Mouse (Mus musculus): Measurements from ENCODE around the gene Cfap298. TPM values are rescaled to one million over a fixed set of nuclear protein-coding genes. Genes with fewer than 3 reads are reported as not detected.

The Cfap298 gene
- polyA plus RNA-seq (2012; ENCODE audit: low replicate concordance): 33.1 and 44.2 TPM in 2 replicates

GRCm38 (mm10) chr16:90934687-90935328 is at the start of gene Cfap298:
TSS of gene Cfap298 (minus strand) at chr16:90935114.

Other genes with a start within 250 kb of the Cfap298 start
- 16.3 and 29.0 TPM in 2 replicates for gene Mis18a, start 207.7 kb downstream of the Cfap298 start, polyA plus RNA-seq (2012; ENCODE audit: low replicate concordance)
- 2.0 and 3.8 TPM in 2 replicates for gene Mrap, start 196.9 kb downstream of the Cfap298 start, polyA plus RNA-seq (2012; ENCODE audit: low replicate concordance)
- 5.4 and 10.6 TPM in 2 replicates for gene Urb1, start 124.7 kb downstream of the Cfap298 start, polyA plus RNA-seq (2012; ENCODE audit: low replicate concordance)
- 0.63 and 1.5 TPM in 2 replicates for gene Eva1c, start 108.4 kb downstream of the Cfap298 start, polyA plus RNA-seq (2012; ENCODE audit: low replicate concordance)
- 70.7 and 79.7 TPM in 2 replicates for gene Synj1, start 76.2 kb upstream of the Cfap298 start, polyA plus RNA-seq (2012; ENCODE audit: low replicate concordance)
- gene Paxbp1, start 109.4 kb upstream of the Cfap298 start, polyA plus RNA-seq (2012; ENCODE audit: low replicate concordance): 26.8 and 29.6 TPM in 2 replicates
- gene 4932438H23Rik, start 160.0 kb upstream of the Cfap298 start, polyA plus RNA-seq (2012; ENCODE audit: low replicate concordance): 0.24 TPM in 1 of 2 replicates, not detected in the other